Mouse (Mus musculus): ENCODE measurements around the gene Gm3776. TPM values are rescaled to one million over a fixed set of nuclear protein-coding genes. Genes with fewer than 3 reads are reported as not detected.
"Not testable (repeated sequence)": the region's sequence is repeated elsewhere in the genome, so short reads cannot be mapped to it uniquely, and the experiment has no call there.

Gm3776 gene
- polyA plus RNA-seq, 1 experiment from 2014 or later: not detected

GRCm38 (mm10) chr9:78296089-78296488 lies 39.2 kb downstream of the Gm3776 start:
- H3K4me3 ChIP-seq; H3K9me3 ChIP-seq; H3K27me3 ChIP-seq; H3K27ac ChIP-seq; H3K36me3 ChIP-seq; ATAC-seq (ENCODE audit: borderline replicate concordance, extremely low read depth, low FRiP score, low TSS enrichment); H3K9ac ChIP-seq; H3K4me2 ChIP-seq; H3K4me1 ChIP-seq: not testable (repeated sequence)
- WGBS: 6% methylated on average over 6 of the region's 6 CpGs

GRCm38 (mm10) chr9:78298232-78298631 lies 41.3 kb downstream of the Gm3776 start:
- Histone ChIP-seq H3K4me2 (no peak overlapping the region), H3K27me3 (no peaks in the 10 kb centered on the region), H3K36me3 (no peaks in the 10 kb centered on the region), H3K4me1 (no peaks in the 10 kb centered on the region), H3K4me3 (no peak overlapping the region), H3K9ac (no peak overlapping the region), H3K9me3 (no peaks in the 10 kb centered on the region), H3K27ac (no peak overlapping the region)
- ATAC-seq (ENCODE audit: borderline replicate concordance, extremely low read depth, low FRiP score, low TSS enrichment): no peak
- WGBS: 81% methylated on average over 1 of the region's 1 CpGs

GRCm38 (mm10) chr9:78299143-78299542 lies 42.2 kb downstream of the Gm3776 start:
- not testable (repeated sequence) for H3K9me3 ChIP-seq; H3K36me3 ChIP-seq; H3K9ac ChIP-seq; ATAC-seq (ENCODE audit: borderline replicate concordance, extremely low read depth, low FRiP score, low TSS enrichment); H3K27me3 ChIP-seq; H3K4me3 ChIP-seq; H3K4me1 ChIP-seq; H3K27ac ChIP-seq; H3K4me2 ChIP-seq
- WGBS: 60% methylated on average over 1 of the region's 1 CpGs

GRCm38 (mm10) chr9:78308122-78308521 lies 51.2 kb downstream of the Gm3776 start:
- not testable (repeated sequence) for ATAC-seq (ENCODE audit: borderline replicate concordance, extremely low read depth, low FRiP score, low TSS enrichment); H3K36me3 ChIP-seq; H3K4me1 ChIP-seq; H3K9me3 ChIP-seq; H3K27ac ChIP-seq; H3K4me3 ChIP-seq; H3K4me2 ChIP-seq; H3K27me3 ChIP-seq; H3K9ac ChIP-seq
- WGBS: 68% methylated on average over 3 of the region's 3 CpGs

GRCm38 (mm10) chr9:78314696-78315095 lies 57.8 kb downstream of the Gm3776 start, which contains the start of gene Omt2a:
Gene Omt2a, minus strand, starts transcription at chr9:78314796.
- WGBS: 87% methylated on average over 2 of the region's 2 CpGs
- ATAC-seq (ENCODE audit: borderline replicate concordance, extremely low read depth, low FRiP score, low TSS enrichment): no peak

More at GRCm38 (mm10) chr9:78314696-78315095, 57.8 kb downstream of the Gm3776 start, which contains the start of gene Omt2a:
- Histone ChIP-seq H3K4me1 (no peaks in the 10 kb centered on the region), H3K9ac (no peak within 1 kb of the TSS), H3K9me3 (no peaks in the 10 kb centered on the region), H3K4me2 (no peak within 1 kb of the TSS), H3K27ac (no peak within 1 kb of the TSS), H3K4me3 (no peak within 1 kb of the TSS), H3K36me3 (no peaks in the 10 kb centered on the region), H3K27me3 (no peaks in the 10 kb centered on the region)

Other genes starting within 250 kb of the Gm3776 start
- gene Gcm1, start 205.2 kb upstream of the Gm3776 start, polyA plus RNA-seq (2015; fragmentation: Nextera tagmentation; extraction: Ambion mirVana): 0.31 and 0.36 TPM in 2 replicates
- gene Fbxo9, start 148.1 kb upstream of the Gm3776 start, polyA plus RNA-seq (2015; fragmentation: Nextera tagmentation; extraction: Ambion mirVana): 41.6 and 46.8 TPM in 2 replicates
- 17.5 and 19.1 TPM in 2 replicates for gene Ick, start 147.9 kb upstream of the Gm3776 start, polyA plus RNA-seq (2015; fragmentation: Nextera tagmentation; extraction: Ambion mirVana)
- gene Gsta4, start 74.4 kb upstream of the Gm3776 start, polyA plus RNA-seq (2015; fragmentation: Nextera tagmentation; extraction: Ambion mirVana): 71.6 and 77.3 TPM in 2 replicates
- gene Gsta1, start 26.5 kb upstream of the Gm3776 start, polyA plus RNA-seq (2015; fragmentation: Nextera tagmentation; extraction: Ambion mirVana): 0.30 TPM in 1 of 2 replicates, not detected in the other
- gene Gm10639, start 32.8 kb downstream of the Gm3776 start, polyA plus RNA-seq (2015; fragmentation: Nextera tagmentation; extraction: Ambion mirVana): not detected in 2 replicates
- gene Omt2a, start 57.7 kb downstream of the Gm3776 start, polyA plus RNA-seq (2015; fragmentation: Nextera tagmentation; extraction: Ambion mirVana): not detected in 2 replicates
- not detected in 2 replicates for gene Omt2b, start 70.5 kb downstream of the Gm3776 start, polyA plus RNA-seq (2015; fragmentation: Nextera tagmentation; extraction: Ambion mirVana)
- gene Gsta2, start 98.7 kb downstream of the Gm3776 start, polyA plus RNA-seq (2015; fragmentation: Nextera tagmentation; extraction: Ambion mirVana): 0.79 and 1.1 TPM in 2 replicates
- gene Dppa5a, start 111.0 kb downstream of the Gm3776 start, polyA plus RNA-seq (2015; fragmentation: Nextera tagmentation; extraction: Ambion mirVana): not detected in 2 replicates
- gene Ooep, start 121.6 kb downstream of the Gm3776 start, polyA plus RNA-seq (2015; fragmentation: Nextera tagmentation; extraction: Ambion mirVana): 2.9 and 3.0 TPM in 2 replicates
- 0.16 and 0.17 TPM in 2 replicates for gene Ddx43, start 138.6 kb downstream of the Gm3776 start, polyA plus RNA-seq (2015; fragmentation: Nextera tagmentation; extraction: Ambion mirVana)
- gene Cgas, start 186.1 kb downstream of the Gm3776 start, polyA plus RNA-seq (2015; fragmentation: Nextera tagmentation; extraction: Ambion mirVana): 2.6 and 3.0 TPM in 2 replicates
- gene Mto1, start 191.1 kb downstream of the Gm3776 start, polyA plus RNA-seq (2015; fragmentation: Nextera tagmentation; extraction: Ambion mirVana): 21.0 and 24.3 TPM in 2 replicates
- 0.56 and 0.94 TPM in 2 replicates for gene Gm17324, start 191.7 kb downstream of the Gm3776 start, polyA plus RNA-seq (2015; fragmentation: Nextera tagmentation; extraction: Ambion mirVana)
- 4,575 and 4,632 TPM in 2 replicates for gene Eef1a1, start 232.0 kb downstream of the Gm3776 start, polyA plus RNA-seq (2015; fragmentation: Nextera tagmentation; extraction: Ambion mirVana)

All from lung, embryonic 15.5 days (tissue).